Mouse (Mus musculus) myocyte (in vitro differentiated cells): ENCODE data around the gene Inf2.

ENCODE experiments used
- CEBPB ChIP-seq: IDR thresholded peaks from 2 replicates; pipeline ENCODE4 v1.6.1; 2011; ENCODE audit warnings: mild to moderate bottlenecking, moderate library complexity; ENCODE audit not compliant: poor library complexity, insufficient read depth, severe bottlenecking
- E2F4 ChIP-seq: IDR thresholded peaks from one replicate; pipeline ENCODE4 v1.6.1; 2011; ENCODE audit warnings: mild to moderate bottlenecking, control low read depth, moderate library complexity; ENCODE audit not compliant: insufficient read depth
- MAX ChIP-seq: IDR thresholded peaks from one replicate; pipeline ENCODE4 v1.6.1; 2011; ENCODE audit warnings: low read depth, mild to moderate bottlenecking, control low read depth
- MYOD1 ChIP-seq, 3 experiments: IDR thresholded peaks; one replicate each; pipeline ENCODE4 v1.6.1; 2011; ENCODE audit warnings: control low read depth in 2 of 3, low read depth in 2 of 3, mild to moderate bottlenecking in 2 of 3, moderate library complexity in 1 of 3; ENCODE audit not compliant: insufficient read length in 2 of 3, control insufficient read depth in 1 of 3
- MYOG ChIP-seq, 3 experiments: IDR thresholded peaks; one replicate each; pipeline ENCODE4 v1.6.1; 2011; ENCODE audit warnings: control low read depth in 2 of 3, low read depth in 2 of 3, mild to moderate bottlenecking in 2 of 3; ENCODE audit not compliant: insufficient read length in 2 of 3, control insufficient read depth in 1 of 3, insufficient read depth in 1 of 3
- POLR2A ChIP-seq: IDR thresholded peaks from one replicate; pipeline ENCODE4 v1.6.1; 2011; ENCODE audit warnings: low read depth, mild to moderate bottlenecking, control low read depth, moderate library complexity; ENCODE audit not compliant: insufficient read length
- POLR2AphosphoS2 ChIP-seq: IDR thresholded peaks from one replicate; pipeline ENCODE4 v1.6.1; 2011; ENCODE audit warnings: low read depth, control low read depth; ENCODE audit not compliant: insufficient read length
- REST ChIP-seq: IDR thresholded peaks from one replicate; pipeline ENCODE4 v1.6.1; 2011; ENCODE audit warnings: mild to moderate bottlenecking, control low read depth, moderate library complexity; ENCODE audit not compliant: insufficient read depth, insufficient read length
- SRF ChIP-seq: IDR thresholded peaks from one replicate; pipeline ENCODE4 v1.6.1; 2011; ENCODE audit warnings: low read depth; ENCODE audit not compliant: control insufficient read depth, insufficient read length
- TCF12 ChIP-seq: IDR thresholded peaks from one replicate; pipeline ENCODE4 v1.6.1; 2011; ENCODE audit warnings: mild to moderate bottlenecking, control low read depth; ENCODE audit not compliant: poor library complexity, insufficient read depth, severe bottlenecking
- TCF3 ChIP-seq: IDR thresholded peaks from one replicate; pipeline ENCODE4 v1.6.1; 2011; ENCODE audit warnings: low read depth, control low read depth; ENCODE audit not compliant: insufficient read length
- USF1 ChIP-seq: IDR thresholded peaks from one replicate; pipeline ENCODE4 v1.6.1; 2011; ENCODE audit warnings: low read depth, mild to moderate bottlenecking, control low read depth, moderate library complexity

DNA sequence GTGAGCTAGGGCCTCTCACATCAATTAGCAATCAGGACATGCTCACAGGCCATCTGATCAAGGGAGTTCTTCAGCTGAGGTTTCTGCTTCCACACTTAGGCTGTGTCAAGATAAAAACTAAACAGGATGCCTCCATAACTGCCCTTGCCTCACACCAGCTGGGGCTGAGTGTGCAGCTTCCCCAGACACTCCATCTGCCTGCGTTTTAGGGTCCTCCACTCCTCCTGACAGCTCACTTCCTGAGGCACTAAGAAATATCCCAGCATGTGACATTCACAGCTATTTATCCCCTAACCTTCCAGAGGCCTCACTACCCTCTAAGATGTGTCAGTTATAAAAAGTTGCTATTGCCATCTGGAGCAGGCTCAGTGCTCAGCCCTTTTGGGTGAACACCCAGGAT is 42.9 kb downstream of the Inf2 start:
- no peak for TF ChIP-seq POLR2AphosphoS2
- no peak for TF ChIP-seq SRF
- TF ChIP-seq POLR2A: no peak
- no peak for TF ChIP-seq MYOD1 (IDR thresholded peaks at IDR 0.05; ENCODE audit: control insufficient read depth in 1 of 3, insufficient read length in 2 of 3, low read depth in 2 of 3)
- no peak for TF ChIP-seq MYOG (IDR thresholded peaks at IDR 0.05; ENCODE audit: control insufficient read depth in 1 of 3, insufficient read depth in 1 of 3, insufficient read length in 2 of 3, low read depth in 2 of 3)
- no peak for TF ChIP-seq E2F4
- no peak for TF ChIP-seq USF1
- no peak for TF ChIP-seq CEBPB
- no peak for TF ChIP-seq TCF3
- no peak for TF ChIP-seq TCF12
- no peak for TF ChIP-seq MAX
- no peak for TF ChIP-seq REST
